Mouse (Mus musculus): ENCODE measurements at regions not wholly inside any gene's neighbourhood (a gene's known extent, or its start where the extent isn't known, plus 50 kb on each side); places are given as distances from the start of the nearest gene placed in this dataset.

DNA sequence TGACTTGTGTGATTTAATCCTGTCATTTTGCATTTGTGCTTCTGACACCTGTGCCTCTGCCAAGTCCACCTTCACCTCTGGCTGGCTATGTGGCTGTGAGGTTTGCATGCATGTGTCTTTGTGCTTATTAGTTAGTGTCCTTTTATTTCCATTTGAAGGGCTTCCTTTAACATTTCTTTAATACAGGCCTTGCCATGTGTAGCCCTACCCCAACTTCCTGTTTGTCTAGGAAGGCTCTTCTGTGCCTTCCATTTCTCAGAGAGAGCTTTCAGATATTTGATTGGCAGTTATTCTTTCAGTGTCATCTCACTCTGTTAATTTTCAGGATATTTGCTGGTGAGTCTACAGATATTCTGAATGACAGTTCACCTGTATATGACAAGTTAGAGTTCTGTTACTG, 1302.0 kb upstream of the A1bg start:
- no peak for TF ChIP-seq CTCF (IDR thresholded peaks at IDR 0.05; ENCODE audit: borderline replicate concordance, control insufficient read depth, extremely low read depth, insufficient read depth, low read length, poor library complexity)
- TF ChIP-seq POLR2A (IDR thresholded peaks at IDR 0.05; ENCODE audit: control insufficient read depth, extremely low read depth, insufficient read depth, low read length, poor library complexity), result no peak
